Mouse (Mus musculus) layer of hippocampus, postnatal 36 days (tissue): ENCODE results near the gene Acox1. TPM values are rescaled to one million over a fixed set of nuclear protein-coding genes. Genes with fewer than 3 reads are reported as not detected.

Source experiments
- DNase-seq, 2 experiments: peaks; one replicate each; pipeline ENCODE4 v3.0.0; 2022
- total RNA-seq, 2 experiments: library from RNA; stranded (reverse); gene quantifications; 2 replicates each; pipeline ENCODE4 v1.2.3; 2021

The Acox1 gene
- total RNA-seq = 100 to 1,000 TPM; 119 to 126 TPM

DNA sequence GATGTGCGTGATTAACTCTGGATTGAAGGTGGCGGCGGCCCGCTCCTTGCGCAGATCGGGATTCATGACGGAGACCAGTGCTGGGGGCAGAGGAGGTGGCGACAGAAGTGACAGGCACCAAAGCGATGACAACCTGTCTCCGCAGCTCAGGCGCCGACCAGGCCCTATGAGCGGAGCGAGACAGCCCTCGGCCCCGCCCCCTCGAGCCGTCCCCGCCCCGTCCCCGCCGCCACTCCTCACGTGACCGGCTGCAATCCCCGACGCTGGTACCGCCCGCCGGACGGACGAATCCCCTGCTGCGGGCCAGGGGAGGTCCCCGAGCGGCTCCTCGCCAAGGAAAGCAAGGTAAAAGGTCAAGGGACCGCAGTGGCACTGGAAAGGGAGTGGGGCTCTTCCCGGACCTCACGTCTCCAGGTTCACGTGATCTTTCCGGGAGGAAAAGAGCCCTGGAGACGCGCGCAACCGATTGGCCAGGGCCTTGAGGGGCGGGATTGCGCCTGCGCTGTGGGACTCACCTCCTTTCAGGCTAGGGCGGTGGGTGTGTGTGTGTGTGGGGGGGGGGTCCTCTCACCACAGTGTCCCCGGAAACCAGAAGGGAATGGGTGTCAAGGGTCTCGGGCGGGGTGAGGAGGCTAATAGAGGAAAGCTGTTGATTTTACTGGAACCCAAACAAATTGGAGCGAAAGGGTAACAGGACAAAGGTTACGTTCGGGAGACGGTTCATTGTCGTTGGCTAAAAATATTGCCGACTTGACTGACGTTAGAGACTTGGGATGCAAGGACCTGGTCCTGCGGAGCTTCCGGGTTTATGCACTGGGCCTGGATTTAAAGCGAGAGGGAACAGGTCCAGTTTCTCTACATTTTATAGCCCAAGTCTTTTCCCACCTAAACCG is at the start of gene Acox1, which contains the start of gene Ten1:
Gene Acox1, minus strand, starts transcription at position 407 of the 893 bp plus-strand sequence.
Gene Ten1, plus strand, starts transcription at position 217 of the 893 bp plus-strand sequence.
- DNase-seq = peak; percentile 96

DNA sequence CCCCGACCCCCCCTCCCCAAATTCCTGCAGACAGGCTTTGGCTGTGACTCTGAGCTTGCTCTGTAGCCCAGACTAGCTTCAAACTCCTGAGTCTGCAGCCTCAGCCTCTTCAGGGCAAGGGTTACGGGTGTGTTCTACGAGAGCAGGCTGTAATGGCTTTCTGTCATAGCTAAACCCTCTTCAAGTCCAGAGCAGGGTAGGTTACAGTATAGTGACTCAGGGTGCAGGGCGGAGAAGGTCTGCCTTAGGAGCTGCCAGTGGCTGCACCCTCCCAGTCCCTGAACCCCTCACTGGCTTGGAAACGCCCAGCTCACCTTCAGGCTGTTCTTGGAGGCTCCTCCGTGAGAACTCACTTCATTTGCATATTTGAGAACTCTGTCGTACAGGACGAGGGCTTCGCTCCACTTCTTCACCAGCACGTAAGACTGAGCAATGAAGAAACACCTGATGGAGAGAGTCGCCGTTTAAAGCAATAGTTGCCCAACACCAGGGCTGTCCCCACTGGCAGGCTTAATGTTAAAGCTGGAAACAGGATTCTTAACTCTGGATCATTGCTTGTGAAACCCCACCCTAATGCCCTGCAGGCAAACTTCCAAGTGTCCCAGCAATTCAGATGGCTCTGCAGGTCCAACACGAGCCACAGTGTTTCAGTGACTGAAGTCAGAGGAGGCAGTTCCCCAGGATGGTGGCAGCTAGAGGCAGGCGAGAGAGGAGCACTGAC is 48.8 kb upstream of the Acox1 start:
- DNase-seq = no peak

DNA sequence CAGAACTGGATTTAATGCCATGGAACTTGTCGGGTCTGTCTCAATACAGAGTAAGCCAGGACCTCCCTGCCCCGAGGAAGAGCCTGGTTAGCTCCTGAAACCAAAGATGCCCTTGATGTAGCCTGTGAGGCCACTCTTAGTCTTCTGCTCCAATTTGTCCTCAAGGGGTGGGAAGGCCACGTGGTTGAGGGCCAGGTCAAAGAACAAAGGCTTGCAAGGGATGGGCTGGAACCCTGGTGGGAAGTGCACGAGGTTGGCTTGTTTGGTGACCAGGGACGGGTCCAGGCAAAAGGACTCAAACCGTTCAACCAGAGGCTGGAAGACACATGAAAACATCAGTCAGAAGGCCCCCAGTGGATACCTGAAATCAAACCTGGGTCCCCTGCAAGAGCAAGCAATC is 46.8 kb upstream of the Acox1 start:
- DNase-seq = no peak

DNA sequence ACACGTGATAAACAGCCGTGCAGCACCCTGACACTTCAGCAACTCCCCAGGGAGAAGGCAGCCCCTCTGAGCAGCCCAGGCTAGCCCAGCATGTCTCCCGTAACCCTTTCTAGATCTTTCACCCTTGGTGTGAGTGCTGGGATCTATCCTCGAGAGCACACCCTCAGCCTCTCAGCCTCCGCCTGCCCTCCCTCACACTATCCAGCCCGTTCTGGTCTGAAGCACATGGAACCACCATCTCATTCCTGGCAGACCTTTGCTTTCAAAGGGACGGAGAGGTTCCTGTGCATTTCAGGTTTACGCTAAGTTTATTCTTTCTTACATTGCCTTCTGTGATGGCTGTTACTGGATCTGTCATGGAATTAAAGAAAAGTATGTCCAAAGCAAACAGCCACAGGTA is 45.7 kb upstream of the Acox1 start:
- no peak for DNase-seq

DNA sequence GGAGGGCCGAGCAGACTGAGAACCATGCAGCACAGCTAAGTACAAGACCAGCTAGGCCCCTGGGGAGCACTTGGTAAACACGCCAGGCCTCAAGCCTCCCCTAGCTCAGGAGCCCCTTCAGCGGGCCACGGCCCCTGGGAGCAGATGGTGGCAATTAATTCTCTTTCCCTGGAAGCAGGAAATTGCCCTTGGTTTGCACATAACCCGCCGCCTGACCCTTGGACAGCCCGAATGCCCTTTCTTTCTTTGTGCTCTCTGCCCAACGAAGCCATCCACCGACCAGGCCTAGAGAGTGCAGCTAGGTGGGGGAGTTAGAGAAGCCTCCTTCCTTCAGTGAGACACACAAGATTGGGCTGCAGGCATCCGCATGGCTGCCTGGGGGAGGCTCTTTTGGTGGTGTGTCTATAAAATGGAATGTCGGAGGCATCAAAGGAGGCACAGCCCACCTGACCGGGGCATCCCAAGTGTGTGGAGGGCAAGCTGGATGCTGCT is 42.9 kb upstream of the Acox1 start:
- no peak for DNase-seq

DNA sequence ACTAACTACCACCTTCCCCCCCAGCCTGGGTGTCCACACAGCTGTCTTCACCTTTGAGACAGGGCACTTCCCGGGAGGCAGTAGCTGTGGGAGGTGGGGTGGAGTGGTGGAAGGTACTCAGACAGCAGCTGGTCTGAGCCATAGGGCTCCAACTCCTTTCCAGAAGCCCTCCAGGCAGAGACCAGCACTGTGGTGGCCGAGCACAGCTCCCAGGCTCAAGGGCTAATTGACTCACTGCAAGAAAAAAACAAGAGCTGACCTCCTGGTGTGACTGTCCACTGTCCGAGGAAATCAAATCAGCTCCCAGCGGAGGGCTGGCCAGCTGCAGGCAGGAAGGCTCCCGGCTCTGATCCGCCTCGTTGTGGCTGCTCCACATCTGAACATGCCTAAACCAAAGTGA is 41.0 kb upstream of the Acox1 start:
- DNase-seq = no peak

DNA sequence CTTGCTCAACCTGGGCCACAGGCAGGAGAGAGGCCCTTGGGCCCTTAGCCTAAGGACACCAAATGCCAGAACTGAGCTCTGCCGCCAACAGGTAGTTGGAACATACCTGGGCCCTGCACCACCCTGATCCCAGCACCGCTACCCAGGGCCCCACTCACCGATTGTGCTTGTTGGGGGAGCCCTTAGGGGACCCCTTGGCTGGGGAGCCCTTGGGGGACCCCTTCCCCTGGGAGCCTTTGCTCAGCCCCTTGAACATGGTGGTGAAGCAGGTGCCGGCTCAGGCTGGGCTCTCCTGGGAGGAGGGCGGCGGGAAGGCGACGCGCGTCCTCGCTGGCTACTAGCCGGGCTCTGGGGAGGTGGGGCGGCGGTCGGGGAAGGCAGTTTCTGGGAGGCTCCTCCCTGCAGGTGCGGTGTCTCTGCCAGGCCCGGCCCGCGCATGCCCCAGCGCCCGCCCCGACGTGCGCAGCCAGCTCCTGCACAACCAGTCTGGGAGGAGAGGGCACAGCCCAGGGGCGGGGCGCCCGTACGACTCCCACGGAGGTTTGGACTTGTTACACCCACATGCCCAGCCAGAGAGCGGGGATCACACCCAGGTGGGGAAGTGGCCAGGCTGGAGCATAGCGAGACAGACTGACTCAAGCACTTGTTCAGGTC is 39.0 kb upstream of the Acox1 start, which contains the start of gene Evpl:
Gene Evpl, minus strand, starts transcription at position 336 of the 654 bp plus-strand sequence.
- no peak for DNase-seq

DNA sequence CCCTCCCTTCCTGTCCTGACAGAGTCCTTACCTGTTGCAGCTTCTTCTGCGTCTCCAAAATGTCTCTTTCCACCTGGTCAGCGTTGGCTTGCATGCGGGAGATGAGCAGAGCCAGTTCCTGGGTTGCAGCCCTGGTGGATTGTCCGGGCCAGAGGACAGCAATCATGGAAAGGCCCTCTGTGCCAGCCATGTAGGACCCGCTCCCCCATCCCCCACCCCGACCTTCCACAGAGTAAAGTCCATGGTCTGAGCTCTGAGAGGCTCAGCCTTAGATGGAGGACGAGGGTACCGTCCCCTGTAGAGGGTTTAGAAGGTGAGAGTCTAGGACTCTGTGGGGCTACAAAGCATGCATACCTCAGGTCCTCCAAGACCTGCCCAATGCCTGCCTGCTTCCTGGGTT is 36.1 kb upstream of the Acox1 start:
- DNase-seq = no peak

DNA sequence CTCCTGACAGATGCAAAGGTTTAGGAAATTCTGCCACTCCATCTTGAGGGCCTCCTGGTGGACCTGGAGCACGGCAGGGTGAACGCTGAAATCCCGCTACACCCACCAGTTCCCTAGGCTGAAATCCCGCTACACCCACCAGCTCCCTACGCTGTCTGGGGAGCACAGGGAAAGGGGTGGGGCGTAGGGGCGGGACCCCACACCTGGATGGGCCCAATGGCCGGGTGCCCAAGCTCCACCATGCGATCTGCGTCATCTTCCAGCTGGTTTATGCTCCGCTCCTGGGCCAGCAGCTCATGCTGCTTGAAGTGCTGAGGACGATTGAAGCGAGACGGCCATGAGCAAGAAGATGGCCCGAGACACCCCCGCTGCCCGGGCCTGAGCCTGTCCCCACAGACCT is 33.6 kb upstream of the Acox1 start:
- no peak for DNase-seq

DNA sequence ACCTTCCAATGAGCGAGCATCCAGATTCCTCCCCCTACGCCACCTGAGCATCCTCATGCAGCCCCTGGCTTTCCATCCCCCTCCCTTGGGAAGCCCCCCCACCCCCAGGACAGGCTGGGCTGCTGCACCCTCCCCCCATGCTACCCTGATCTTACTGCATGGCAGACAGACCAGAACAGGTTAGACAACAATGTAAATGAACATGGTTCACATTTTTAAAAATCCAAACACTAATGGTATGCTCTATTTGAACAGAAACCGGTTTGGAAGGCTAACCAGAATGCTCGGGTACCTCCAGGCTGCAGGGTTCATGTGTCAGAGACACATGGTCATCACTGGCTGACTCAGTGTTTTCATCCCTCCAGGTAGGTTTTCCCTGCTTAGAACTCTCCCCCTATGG is 29.9 kb upstream of the Acox1 start:
- DNase-seq = no peak

DNA sequence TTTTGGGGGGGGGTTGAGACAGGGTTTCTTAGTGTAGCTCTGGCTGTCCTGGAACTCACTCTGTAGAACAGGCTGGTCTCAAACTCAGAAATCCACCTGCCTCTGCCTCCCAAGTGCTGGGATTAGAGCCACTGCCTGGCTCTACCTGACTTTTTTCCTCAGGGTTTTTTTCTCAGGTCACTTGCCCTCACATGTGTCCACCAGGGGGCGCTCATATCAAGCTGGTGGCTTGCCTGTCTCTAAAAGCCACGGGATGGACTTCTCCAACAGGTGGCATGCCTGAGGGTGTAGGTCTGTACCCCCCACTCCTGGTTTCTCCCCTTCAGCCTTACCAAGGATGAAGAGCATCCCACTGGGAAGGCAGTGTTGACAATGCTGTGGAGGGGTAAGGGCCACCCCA is 27.6 kb upstream of the Acox1 start:
- peak; percentile 46 to 57 for DNase-seq

DNA sequence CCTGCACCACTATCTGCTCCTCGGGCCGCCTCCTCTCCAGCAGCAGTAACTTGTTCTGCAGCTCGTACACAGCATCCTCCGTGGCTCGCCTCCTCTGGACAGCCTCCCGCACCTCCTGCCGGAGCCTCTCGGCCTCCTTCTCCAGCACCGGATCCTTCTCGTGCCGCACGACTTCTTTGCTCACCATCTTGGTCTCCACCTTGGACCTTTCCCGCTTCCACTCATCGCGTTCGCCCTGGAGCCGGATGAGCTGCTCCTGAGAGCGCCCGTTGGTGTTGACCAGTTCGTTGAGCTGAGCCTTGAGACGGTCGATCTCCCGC is 23.9 kb upstream of the Acox1 start:
- no peak for DNase-seq

DNA sequence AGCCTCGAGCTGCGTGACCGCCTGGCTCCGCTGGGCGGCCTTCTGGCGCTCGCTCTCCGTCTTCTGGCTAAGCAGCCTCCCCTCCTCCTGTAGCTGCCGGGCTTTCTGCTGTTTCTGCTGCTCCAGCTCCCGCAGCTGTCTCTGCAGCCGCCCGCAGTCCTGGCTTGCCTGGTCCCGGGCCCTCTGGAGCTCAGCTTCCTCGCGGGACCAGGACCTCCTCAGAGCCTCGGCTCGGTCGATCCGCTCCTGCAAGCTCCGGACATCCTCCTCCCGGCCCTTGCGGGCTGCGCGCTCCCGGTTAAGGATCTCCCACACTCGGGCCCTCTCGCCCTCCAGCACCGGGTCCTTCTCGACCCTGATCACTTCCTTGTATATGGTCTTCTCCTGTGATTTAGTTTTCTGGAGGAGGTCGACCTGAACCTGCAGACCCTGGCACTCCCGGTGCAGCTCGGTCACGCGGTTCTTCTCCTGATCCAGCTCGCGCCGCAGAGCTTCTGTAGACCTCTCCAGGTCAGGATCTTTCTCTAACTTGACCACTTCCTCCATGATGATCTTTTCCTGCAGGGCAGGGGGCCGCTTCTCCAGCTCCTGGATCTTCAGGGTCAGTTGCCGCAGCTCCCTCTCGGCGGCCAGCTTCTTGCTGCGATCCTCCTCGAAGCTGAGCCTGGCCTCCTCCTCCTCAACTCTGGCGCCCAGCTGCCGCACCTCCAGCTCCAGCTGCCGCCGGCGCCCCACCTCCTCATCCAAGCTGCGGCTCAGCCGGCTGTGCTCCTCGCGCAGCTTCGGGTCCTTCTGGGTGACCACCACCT is 23.3 kb upstream of the Acox1 start:
- DNase-seq = no peak

DNA sequence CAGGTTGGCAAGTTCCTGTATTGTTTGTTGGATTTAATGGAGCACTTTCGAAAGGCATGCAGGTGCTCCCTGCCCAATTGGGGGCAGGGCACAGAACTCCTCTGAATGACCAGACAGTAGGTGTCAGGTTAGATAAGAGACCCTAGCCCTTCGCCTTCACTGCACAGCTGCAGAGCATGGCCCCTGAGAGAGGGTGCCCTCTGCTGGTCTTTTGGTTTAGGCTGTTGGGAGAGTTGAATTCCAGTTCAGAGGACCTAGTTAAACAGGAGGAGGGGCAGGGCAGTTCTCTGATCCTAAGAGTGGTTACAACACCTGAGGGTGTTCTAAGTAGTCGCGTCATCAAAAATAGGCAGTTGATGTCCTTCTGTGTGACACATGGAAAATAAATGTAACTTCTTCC is 21.0 kb upstream of the Acox1 start:
- peak in 1 of 2 experiments; percentile 33 for DNase-seq

DNA sequence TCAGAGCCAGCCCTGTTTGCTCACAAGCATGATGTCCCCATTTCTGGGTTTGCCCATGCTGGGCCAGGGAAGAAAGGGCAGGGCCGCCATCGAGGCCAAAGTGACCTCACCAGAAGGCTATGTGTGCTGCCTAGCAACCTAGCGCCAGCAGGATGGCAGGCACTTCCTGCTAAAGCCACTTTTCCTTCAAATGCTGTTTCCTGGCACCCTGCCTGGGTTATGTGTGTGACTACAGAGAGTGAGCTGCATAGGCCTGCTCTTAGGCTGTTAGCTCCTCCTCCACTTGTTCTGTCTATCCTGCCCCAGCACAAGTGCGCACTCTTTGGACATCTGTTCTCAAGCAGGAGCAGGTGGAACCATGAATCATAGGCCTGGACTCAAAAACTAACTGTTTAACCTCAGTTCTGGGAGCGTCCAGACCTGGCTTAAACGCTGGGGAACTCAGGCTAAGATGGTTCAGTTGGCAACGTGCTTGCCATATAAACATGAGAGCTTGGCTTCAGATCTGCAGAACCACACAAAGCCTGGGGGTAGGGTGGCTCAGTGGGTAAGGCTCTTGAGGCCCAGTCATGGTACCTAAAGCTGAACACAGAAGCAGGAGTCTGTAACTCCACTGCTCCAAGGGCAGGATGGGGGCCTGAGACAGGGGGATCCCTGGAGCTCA is 20.0 kb upstream of the Acox1 start:
- peak; percentile 77 for DNase-seq

DNA sequence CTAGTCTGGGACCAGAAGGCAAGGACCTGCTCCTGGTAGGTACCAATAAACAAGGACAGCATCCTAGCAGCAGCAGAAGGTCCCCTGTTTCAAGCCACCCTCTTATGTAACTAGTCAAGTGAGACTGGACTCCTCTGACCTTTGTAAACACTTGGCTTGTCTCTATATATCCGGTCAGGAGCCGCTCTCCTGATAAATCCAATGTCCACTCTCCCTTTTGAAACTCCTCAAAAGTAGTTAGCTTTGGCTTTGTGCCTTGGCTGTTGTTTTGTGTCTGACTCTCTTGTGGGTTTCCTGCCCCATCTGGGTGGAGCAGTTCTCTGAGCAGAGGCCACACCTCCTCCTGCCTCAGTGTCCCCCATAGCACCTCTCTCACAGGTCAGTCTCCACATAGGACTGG is 19.4 kb upstream of the Acox1 start:
- no peak for DNase-seq

DNA sequence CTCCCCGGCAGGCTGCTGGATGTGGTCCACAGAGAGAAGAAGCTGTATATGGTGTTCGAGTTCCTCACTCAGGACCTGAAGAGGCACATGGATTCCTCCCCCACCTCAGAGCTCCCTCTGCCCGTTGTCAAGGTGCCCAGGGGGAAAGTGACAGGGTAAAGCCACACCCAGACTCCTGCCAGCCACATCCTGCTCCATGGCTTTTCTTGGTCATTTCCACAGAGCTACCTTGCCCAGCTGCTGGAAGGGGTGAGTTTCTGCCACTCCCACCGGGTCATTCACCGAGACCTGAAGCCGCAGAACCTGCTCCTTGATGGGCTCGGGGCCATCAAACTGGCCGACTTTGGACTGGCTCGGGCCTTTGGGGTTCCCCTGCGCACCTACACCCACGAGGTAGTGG is 17.7 kb upstream of the Acox1 start:
- no peak for DNase-seq

DNA sequence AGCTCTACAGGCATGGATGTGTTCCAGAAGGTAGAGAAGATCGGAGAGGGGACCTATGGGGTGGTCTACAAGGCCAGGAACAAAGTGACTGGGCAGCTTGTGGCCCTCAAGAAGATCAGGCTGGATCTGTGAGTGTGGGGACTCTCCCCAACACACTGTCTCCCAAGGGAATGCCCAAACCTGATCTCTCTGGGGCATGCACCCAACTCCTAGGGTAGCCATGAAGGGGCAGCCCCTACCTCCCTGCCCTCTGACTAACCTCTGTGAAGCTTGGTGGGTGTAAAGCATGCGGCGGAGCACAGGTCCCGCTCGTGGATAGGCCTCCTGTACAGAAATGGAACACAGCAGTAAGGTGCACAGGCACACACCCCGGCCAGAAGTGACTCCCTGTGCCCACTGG is 17.1 kb upstream of the Acox1 start:
- DNase-seq = no peak

DNA sequence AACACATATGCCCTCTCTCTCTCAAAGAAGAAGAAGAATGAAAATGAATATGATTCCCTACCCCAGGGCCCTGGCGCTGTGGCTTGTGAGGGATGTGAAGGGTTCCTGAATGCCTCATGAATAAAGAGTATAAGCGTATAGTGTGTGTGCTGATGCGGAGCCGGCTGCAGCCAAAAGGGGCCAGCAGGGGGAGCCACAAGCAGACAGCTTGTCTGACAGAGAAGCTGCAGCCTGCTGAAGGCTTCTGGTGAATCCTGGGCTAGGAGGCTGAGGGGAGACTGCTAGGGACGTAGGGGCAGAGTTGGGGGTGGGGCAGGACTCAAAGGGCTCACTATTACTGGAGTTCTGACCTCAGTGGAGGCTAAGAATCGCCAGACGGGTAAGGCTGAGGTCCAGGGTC is 16.3 kb upstream of the Acox1 start:
- no peak for DNase-seq

DNA sequence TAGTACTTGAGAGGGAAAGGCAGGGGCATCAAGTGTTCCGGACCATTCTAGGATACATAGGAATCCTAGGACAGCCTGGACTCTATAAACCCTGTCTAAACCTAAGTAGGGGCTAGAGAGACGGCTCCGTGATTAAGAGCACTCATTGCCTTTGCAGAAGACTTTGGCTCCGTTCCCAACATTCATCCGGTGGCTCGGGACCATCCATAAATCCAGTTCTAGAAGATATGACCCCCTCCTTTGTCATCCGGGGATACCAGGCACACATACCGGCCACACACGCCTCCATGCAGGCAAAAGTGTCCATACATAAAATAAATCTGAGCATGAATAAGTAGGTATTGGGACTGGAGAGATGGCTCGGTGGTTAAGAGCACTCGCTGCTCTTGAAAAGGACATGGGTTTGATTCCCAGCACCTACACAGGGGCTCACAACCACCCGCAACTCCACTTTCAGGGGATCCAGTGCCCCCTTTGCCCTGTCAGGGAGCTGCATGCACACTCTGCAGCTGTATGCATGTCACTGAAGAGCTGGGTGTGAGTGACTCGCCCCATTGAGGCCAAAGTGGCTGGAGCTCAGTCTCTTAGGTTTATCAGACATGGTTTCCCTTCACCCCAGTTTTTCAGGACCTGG is 15.1 kb upstream of the Acox1 start:
- no peak for DNase-seq

DNA sequence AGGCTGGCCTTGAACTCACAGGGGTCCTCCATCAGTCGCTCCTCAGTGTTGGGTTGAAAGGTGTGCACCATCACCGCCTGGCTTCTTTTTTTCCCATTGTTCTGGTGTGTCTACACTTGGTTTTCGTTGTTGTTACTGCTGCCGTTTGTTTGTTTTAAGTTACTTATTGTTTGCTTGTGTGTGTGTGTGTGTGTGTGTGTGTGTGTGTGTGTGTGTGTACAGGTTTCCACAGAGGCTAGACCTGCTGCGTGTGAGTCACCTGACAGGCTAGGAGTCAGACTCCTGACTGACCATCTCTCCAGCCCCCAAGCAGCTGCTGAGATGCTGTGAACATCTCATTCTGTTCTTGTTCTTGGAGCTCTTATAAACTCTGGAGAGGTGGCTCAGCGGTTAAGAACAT is 14.0 kb upstream of the Acox1 start:
- no peak for DNase-seq
